In the genomic region with DNA sequence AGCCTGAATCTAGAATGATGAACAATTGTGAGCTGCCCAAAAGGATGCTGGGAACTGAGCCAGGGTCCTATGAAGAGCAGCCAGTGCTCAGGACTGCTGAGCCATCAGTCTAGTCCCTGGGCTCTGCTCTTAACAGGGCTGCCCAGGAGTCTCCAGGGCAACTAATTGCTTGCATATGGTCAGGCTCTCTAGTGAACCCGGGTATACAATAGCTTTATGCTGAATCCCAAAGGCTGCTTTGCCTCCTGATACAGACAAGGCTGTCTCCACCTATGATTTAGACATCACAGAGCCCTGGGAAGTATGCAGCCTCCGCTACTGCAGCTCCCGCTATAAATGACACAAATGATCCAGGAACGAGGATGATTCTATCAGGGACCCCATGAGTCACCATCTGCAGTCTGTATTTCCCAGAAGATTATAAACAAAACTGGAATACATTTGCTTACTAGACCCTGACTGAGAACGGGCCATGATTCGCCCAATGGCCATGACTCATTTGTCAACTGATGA, we compare ENCODE assay signal across 12 mouse cellular contexts. TPM values are rescaled to one million over a fixed set of nuclear protein-coding genes. Genes with fewer than 3 reads are reported as not detected.
A peak's percentile ranks its signal among the peaks of the same experiment; 100 is the strongest.
DNase-seq lines count a peak whose midpoint lies in the region; ATAC-seq and TF ChIP-seq lines count a peak whose summit lies in the region.
"Had no signal": no experiment of that assay in that cellular context is flagged by ENCODE, and none has a peak within 500 bp of the region (broad histone marks: within the 10 kb centered on the region; RNA-seq: fewer than 3 reads in every experiment).

No protein-coding gene starts in this region.

- no peak overlapping the region for H3K9ac ChIP-seq in midbrain, embryonic 11.5 days (ENCODE audit: low read length)
- no peak overlapping the region for H3K9ac ChIP-seq in midbrain, embryonic 15.5 days
- H3K9ac ChIP-seq: heart, embryonic 13.5 days; kidney, embryonic 15.5 days; limb, embryonic 15.5 days had no signal

- H3K4me1 ChIP-seq in midbrain, embryonic 11.5 days (ENCODE audit: control insufficient read depth, insufficient read depth, low read length), result peaks cover 5% of the 10 kb centered on the region
- H3K4me1 ChIP-seq in midbrain, embryonic 15.5 days, result no peaks in the 10 kb centered on the region
- H3K4me1 ChIP-seq in small intestine, adult 2 months (ENCODE audit: control insufficient read depth, insufficient read depth, insufficient read length, low read length), result peaks cover 27% of the 10 kb centered on the region

- H3K4me3 ChIP-seq in midbrain, embryonic 11.5 days (ENCODE audit: low read depth, low read length), result no peak overlapping the region
- no peak overlapping the region for H3K4me3 ChIP-seq in midbrain, embryonic 15.5 days
- no peak overlapping the region for H3K4me3 ChIP-seq in small intestine, adult 2 months (ENCODE audit: low read depth, low read length)
- H3K4me3 ChIP-seq: heart, embryonic 13.5 days; kidney, embryonic 15.5 days; limb, embryonic 15.5 days had no signal

- ATAC-seq in midbrain, embryonic 11.5 days (ENCODE audit: low FRiP score), result peak; percentile 19; the same call in 1 of the 2 replicates
- no peak for ATAC-seq in midbrain, embryonic 15.5 days (replicated peaks)
- ATAC-seq in monocyte, adult 5-6 weeks (replicated peaks; ENCODE audit: insufficient number of reproducible peaks, low FRiP score, low TSS enrichment, poor library complexity, severe bottlenecking), result no peak

- no peak overlapping the region for H3K4me2 ChIP-seq in midbrain, embryonic 11.5 days
- H3K4me2 ChIP-seq in midbrain, embryonic 15.5 days, result no peak overlapping the region
- H3K4me2 ChIP-seq: heart, embryonic 13.5 days; kidney, embryonic 15.5 days; limb, embryonic 15.5 days had no signal

- 67% methylated on average over 6 of the region's 6 CpGs for WGBS in midbrain, embryonic 11.5 days
- WGBS in midbrain, embryonic 15.5 days, result 45% methylated on average over 6 of the region's 6 CpGs
- 64% methylated on average over 6 of the region's 6 CpGs for WGBS in small intestine, adult 2 months

- H3K27ac ChIP-seq in midbrain, embryonic 11.5 days (ENCODE audit: low read depth, low read length), result no peak overlapping the region
- no peak overlapping the region for H3K27ac ChIP-seq in midbrain, embryonic 15.5 days
- peak overlapping the region; percentile 43; the same call in 1 of the 2 replicates for H3K27ac ChIP-seq in small intestine, adult 2 months (ENCODE audit: insufficient read depth, low read depth, low read length)
- H3K27ac ChIP-seq: kidney, embryonic 15.5 days; limb, embryonic 15.5 days had no signal

- no peaks in the 10 kb centered on the region for H3K27me3 ChIP-seq in midbrain, embryonic 11.5 days (ENCODE audit: control insufficient read depth, insufficient read depth, low read length)
- H3K27me3 ChIP-seq in midbrain, embryonic 15.5 days (replicated peaks), result no peaks in the 10 kb centered on the region; the same call in 1 of the 2 replicates
- H3K27me3 ChIP-seq in small intestine, adult 2 months (ENCODE audit: control insufficient read depth, insufficient read depth, low read length), result no peaks in the 10 kb centered on the region
- H3K27me3 ChIP-seq: heart, embryonic 13.5 days; kidney, embryonic 15.5 days; limb, embryonic 15.5 days had no signal

- H3K36me3 ChIP-seq in midbrain, embryonic 11.5 days (ENCODE audit: control insufficient read depth, insufficient read depth, low read length), result no peaks in the 10 kb centered on the region
- no peaks in the 10 kb centered on the region for H3K36me3 ChIP-seq in midbrain, embryonic 15.5 days (replicated peaks)
- H3K36me3 ChIP-seq in small intestine, adult 2 months (ENCODE audit: control insufficient read depth, insufficient read depth, low read length), result peaks cover 18% of the 10 kb centered on the region
- H3K36me3 ChIP-seq: heart, embryonic 13.5 days; kidney, embryonic 15.5 days; limb, embryonic 15.5 days had no signal

- no peak for TF ChIP-seq POLR2A in small intestine, adult 2 months (IDR thresholded peaks at IDR 0.05; ENCODE audit: low read depth, low read length)

- H3K9me3 ChIP-seq in midbrain, embryonic 11.5 days (ENCODE audit: control insufficient read depth, low read length), result no peaks in the 10 kb centered on the region
- no peaks in the 10 kb centered on the region for H3K9me3 ChIP-seq in midbrain, embryonic 15.5 days
- H3K9me3 ChIP-seq: heart, embryonic 13.5 days; kidney, embryonic 15.5 days; limb, embryonic 15.5 days had no signal

- DNase-seq in adrenal gland, adult (ENCODE audit: inconsistent age in 2 of 2, low spot score in 1 of 2), result peak; percentile 67 to 82
- no peak for DNase-seq in adrenal gland, adult 8-10 months
- no peak for DNase-seq in midbrain, embryonic 11.5 days (ENCODE audit: low spot score, missing footprints)
- DNase-seq in hindlimb bud, embryonic 11.5 days (ENCODE audit: extremely low spot score, low read depth, low spot score), result peak; percentile 46
- DNase-seq in testis, postnatal 10 days (ENCODE audit: low spot score), result no peak
- DNase-seq: lung, postnatal 14 days had no signal

- no peak for TF ChIP-seq CTCF in small intestine, adult 2 months (IDR thresholded peaks at IDR 0.05; ENCODE audit: extremely low read depth, insufficient read length, insufficient replicate concordance, low read depth, low read length)

RNA-seq across cellular contexts. Expression of a gene that starts 22.7 kb away (rescaled TPM):
- total RNA-seq in adrenal gland, adult 8-10 months (2022), result 10 to 100 TPM; 13.1 to 26.4 (median 22.5) TPM
- 5.8 and 6.6 TPM in 2 replicates for polyA plus RNA-seq in midbrain, embryonic 11.5 days (2014; fragmentation: Nextera tagmentation; extraction: Ambion mirVana)
- 12.8 and 13.4 TPM in 2 replicates for polyA plus RNA-seq in midbrain, embryonic 15.5 days (2015; fragmentation: Nextera tagmentation; extraction: Ambion mirVana)
- 68.2 and 145 TPM in 2 replicates for polyA plus RNA-seq in small intestine, adult 2 months (2012; rRNA removed)
- total RNA-seq in monocyte, adult 5-6 weeks (2017), result 7.3 to 22.9 TPM (median 9.3 TPM) in 3 replicates

RNA-seq across cellular contexts. Expression of a gene that starts 32.2 kb away (rescaled TPM):
- 10 to 100 TPM in 2 of 4 experiments, 1 to 10 TPM in 2; 3.9 to 14.9 (median 9.1) TPM for total RNA-seq in adrenal gland, adult 8-10 months (2022)
- polyA plus RNA-seq in midbrain, embryonic 11.5 days (2014; fragmentation: Nextera tagmentation; extraction: Ambion mirVana), result 0.63 and 1.7 TPM in 2 replicates
- polyA plus RNA-seq in midbrain, embryonic 15.5 days (2015; fragmentation: Nextera tagmentation; extraction: Ambion mirVana), result 4.7 and 6.4 TPM in 2 replicates
- polyA plus RNA-seq in small intestine, adult 2 months (2012; rRNA removed), result 0.46 TPM in 1 of 2 replicates, not detected in the other
- total RNA-seq in monocyte, adult 5-6 weeks (2017), result 1.2 TPM in 1 of 3 replicates, not detected in the others

Comparison
In these comparisons a context has a peak if more than half of its experiments do, and no peak if none do; other contexts are left out.
1. DNase-seq: peak in adrenal gland, adult (2 of 2) and hindlimb bud, embryonic 11.5 days (single experiment); none in adrenal gland, adult 8-10 months (single experiment), midbrain, embryonic 11.5 days (single experiment) and testis, postnatal 10 days (single experiment).